Mouse (Mus musculus) ES-Bruce4 (cell line): ENCODE data around the gene Gse1.

Source experiments
- CTCF ChIP-seq: IDR thresholded peaks from one replicate; pipeline ENCODE4 v1.8.1; 2011; ENCODE audit warnings: low read depth, low read length
- EP300 ChIP-seq: IDR thresholded peaks from 2 replicates; pipeline ENCODE4 v1.6.1; 2011; ENCODE audit warnings: low read depth, low read length; ENCODE audit not compliant: insufficient read depth

- TF ChIP-seq EP300 (no peak), CTCF (no peak)
Observed at GRCm38 (mm10) chr8:120462119-120462551, 233.9 kb downstream of the Gse1 start.
